Mouse (Mus musculus): ENCODE data around the gene Rab1b.

DNA sequence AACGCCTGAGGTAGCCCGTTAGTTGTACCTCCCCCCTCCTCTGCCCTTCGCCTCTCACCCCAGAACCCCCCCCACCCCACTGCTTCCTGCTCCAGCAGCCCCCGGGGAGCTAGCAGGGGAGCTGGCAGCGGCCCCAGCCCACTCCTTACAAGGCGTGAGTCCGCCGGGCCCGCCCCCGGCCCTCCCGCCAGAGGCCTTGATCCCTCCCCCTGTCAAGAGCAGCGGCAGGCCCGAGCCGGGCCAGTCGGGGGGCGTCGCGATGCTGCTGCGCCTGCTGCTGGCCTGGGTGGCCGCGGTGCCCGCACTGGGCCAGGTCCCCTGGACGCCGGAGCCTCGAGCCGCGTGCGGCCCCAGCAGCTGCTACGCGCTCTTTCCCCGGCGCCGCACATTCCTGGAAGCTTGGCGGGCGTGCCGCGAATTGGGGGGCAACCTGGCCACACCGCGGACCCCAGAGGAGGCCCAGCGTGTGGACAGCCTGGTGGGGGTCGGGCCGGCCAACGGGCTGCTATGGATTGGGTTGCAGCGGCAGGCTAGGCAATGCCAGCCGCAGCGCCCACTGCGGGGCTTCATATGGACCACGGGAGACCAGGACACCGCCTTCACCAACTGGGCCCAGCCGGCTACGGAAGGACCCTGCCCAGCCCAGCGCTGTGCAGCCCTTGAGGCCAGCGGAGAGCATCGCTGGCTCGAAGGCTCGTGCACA lies 38.9 kb downstream of the Rab1b start, which contains the start of gene Cd248:
- TF ChIP-seq CTCF (IDR thresholded peaks at IDR 0.05; ENCODE audit: extremely low read depth, insufficient read depth, low read length) (no peak), POLR2A (IDR thresholded peaks at IDR 0.05; ENCODE audit: extremely low read depth, insufficient read depth, low read length) (no peak)
